Mouse (Mus musculus) myocyte (in vitro differentiated cells): ENCODE results near the gene Ifna13. TPM values are rescaled to one million over a fixed set of nuclear protein-coding genes. Genes with fewer than 3 reads are reported as not detected.

Experiments
- H3K27me3 ChIP-seq: one replicate; pipeline ENCODE4 v1.6.1; 2011; ENCODE audit not compliant: control insufficient read depth, insufficient read depth, insufficient read length
- H3K36me3 ChIP-seq: one replicate; pipeline ENCODE4 v1.6.1; 2011; ENCODE audit not compliant: control insufficient read depth, insufficient read depth
- H3K4me2 ChIP-seq: one replicate; pipeline ENCODE4 v1.6.1; 2011; ENCODE audit warnings: low read depth, control low read depth
- H3K4me3 ChIP-seq: one replicate; pipeline ENCODE4 v1.5.1; 2011; ENCODE audit warnings: mild to moderate bottlenecking, control low read depth, moderate library complexity
- H3K79me2 ChIP-seq: one replicate; pipeline ENCODE4 v1.6.1; 2011; ENCODE audit not compliant: control insufficient read depth, insufficient read depth
- H3ac ChIP-seq: one replicate; pipeline ENCODE4 v1.6.1; 2011; ENCODE audit not compliant: control insufficient read depth, insufficient read length
- CEBPB ChIP-seq: IDR thresholded peaks from 2 replicates; pipeline ENCODE4 v1.6.1; 2011; ENCODE audit warnings: mild to moderate bottlenecking, moderate library complexity; ENCODE audit not compliant: poor library complexity, insufficient read depth, severe bottlenecking
- E2F4 ChIP-seq: IDR thresholded peaks from one replicate; pipeline ENCODE4 v1.6.1; 2011; ENCODE audit warnings: mild to moderate bottlenecking, control low read depth, moderate library complexity; ENCODE audit not compliant: insufficient read depth
- MAX ChIP-seq: IDR thresholded peaks from one replicate; pipeline ENCODE4 v1.6.1; 2011; ENCODE audit warnings: low read depth, mild to moderate bottlenecking, control low read depth
- MYOD1 ChIP-seq, 3 experiments: IDR thresholded peaks; one replicate each; pipeline ENCODE4 v1.6.1; 2011; ENCODE audit warnings: control low read depth in 2 of 3, low read depth in 2 of 3, mild to moderate bottlenecking in 2 of 3, moderate library complexity in 1 of 3; ENCODE audit not compliant: insufficient read length in 2 of 3, control insufficient read depth in 1 of 3
- MYOG ChIP-seq, 3 experiments: IDR thresholded peaks; one replicate each; pipeline ENCODE4 v1.6.1; 2011; ENCODE audit warnings: control low read depth in 2 of 3, low read depth in 2 of 3, mild to moderate bottlenecking in 2 of 3; ENCODE audit not compliant: insufficient read length in 2 of 3, control insufficient read depth in 1 of 3, insufficient read depth in 1 of 3
- POLR2A ChIP-seq: IDR thresholded peaks from one replicate; pipeline ENCODE4 v1.6.1; 2011; ENCODE audit warnings: low read depth, mild to moderate bottlenecking, control low read depth, moderate library complexity; ENCODE audit not compliant: insufficient read length
- POLR2AphosphoS2 ChIP-seq: IDR thresholded peaks from one replicate; pipeline ENCODE4 v1.6.1; 2011; ENCODE audit warnings: low read depth, control low read depth; ENCODE audit not compliant: insufficient read length
- REST ChIP-seq: IDR thresholded peaks from one replicate; pipeline ENCODE4 v1.6.1; 2011; ENCODE audit warnings: mild to moderate bottlenecking, control low read depth, moderate library complexity; ENCODE audit not compliant: insufficient read depth, insufficient read length
- SRF ChIP-seq: IDR thresholded peaks from one replicate; pipeline ENCODE4 v1.6.1; 2011; ENCODE audit warnings: low read depth; ENCODE audit not compliant: control insufficient read depth, insufficient read length
- TCF12 ChIP-seq: IDR thresholded peaks from one replicate; pipeline ENCODE4 v1.6.1; 2011; ENCODE audit warnings: mild to moderate bottlenecking, control low read depth; ENCODE audit not compliant: poor library complexity, insufficient read depth, severe bottlenecking
- TCF3 ChIP-seq: IDR thresholded peaks from one replicate; pipeline ENCODE4 v1.6.1; 2011; ENCODE audit warnings: low read depth, control low read depth; ENCODE audit not compliant: insufficient read length
- USF1 ChIP-seq: IDR thresholded peaks from one replicate; pipeline ENCODE4 v1.6.1; 2011; ENCODE audit warnings: low read depth, mild to moderate bottlenecking, control low read depth, moderate library complexity
- polyA plus RNA-seq: library from polyadenylated mRNA; unstranded; fragments of >200 nt; fragmentation: generic; extraction: Trizol; gene quantifications from one replicate; pipeline ENCODE4 v1.2.1, GENCODE M21; 2012; ENCODE audit warnings: missing spikeins

Gene Ifna13
- polyA plus RNA-seq, 1 experiment: not detected

GRCm38 (mm10) chr4:88642526-88642925, 1.7 kb downstream of the Ifna13 start:
- no peaks in the 10 kb centered on the region for H3K79me2 ChIP-seq
- H3ac ChIP-seq: no peak overlapping the region
- no peaks in the 10 kb centered on the region for H3K27me3 ChIP-seq
- H3K36me3 ChIP-seq: no peaks in the 10 kb centered on the region
- H3K4me3 ChIP-seq: no peak overlapping the region
- TF ChIP-seq E2F4: no peak
- no peak for TF ChIP-seq CEBPB
- TF ChIP-seq MYOG (IDR thresholded peaks at IDR 0.05; ENCODE audit: control insufficient read depth in 1 of 3, insufficient read depth in 1 of 3, insufficient read length in 2 of 3, low read depth in 2 of 3): no peak
- no peak overlapping the region for H3K4me2 ChIP-seq

GRCm38 (mm10) chr4:88641077-88641831, 3.0 kb downstream of the Ifna13 start:
- H3K4me3 ChIP-seq: peak overlapping the region; percentile 32
- H3K36me3 ChIP-seq: no peaks in the 10 kb centered on the region
- no peaks in the 10 kb centered on the region for H3K27me3 ChIP-seq
- TF ChIP-seq POLR2AphosphoS2 (no peak), POLR2A (no peak), USF1 (no peak), MYOG (IDR thresholded peaks at IDR 0.05; ENCODE audit: control insufficient read depth in 1 of 3, insufficient read depth in 1 of 3, insufficient read length in 2 of 3, low read depth in 2 of 3) (no peak), MYOD1 (IDR thresholded peaks at IDR 0.05; ENCODE audit: control insufficient read depth in 1 of 3, insufficient read length in 2 of 3, low read depth in 2 of 3) (no peak), MAX (no peak), TCF12 (no peak), TCF3 (no peak), SRF (no peak), CEBPB (no peak), REST (no peak), E2F4 (no peak)
- no peaks in the 10 kb centered on the region for H3K79me2 ChIP-seq
- H3ac ChIP-seq: no peak overlapping the region
- H3K4me2 ChIP-seq: peak overlapping the region; percentile 82

GRCm38 (mm10) chr4:88640704-88641076, 3.6 kb downstream of the Ifna13 start:
- H3K4me3 ChIP-seq: peak overlapping the region; percentile 32
- TF ChIP-seq MYOD1 (IDR thresholded peaks at IDR 0.05; ENCODE audit: control insufficient read depth in 1 of 3, insufficient read length in 2 of 3, low read depth in 2 of 3) (no peak), CEBPB (no peak), POLR2AphosphoS2 (no peak), USF1 (no peak), MAX (no peak)
- H3K27me3 ChIP-seq: no peaks in the 10 kb centered on the region
- H3K79me2 ChIP-seq: no peaks in the 10 kb centered on the region
- H3K4me2 ChIP-seq: peak overlapping the region; percentile 82
- no peak overlapping the region for H3ac ChIP-seq
- H3K36me3 ChIP-seq: no peaks in the 10 kb centered on the region

- Histone ChIP-seq H3K27me3 (no peaks in the 10 kb centered on the region), H3K4me2 (no peak within 1 kb of the TSS), H3K79me2 (no peaks in the 10 kb centered on the region), H3K4me3 (no peak within 1 kb of the TSS), H3K36me3 (no peaks in the 10 kb centered on the region), H3ac (no peak within 1 kb of the TSS)
- no peak for TF ChIP-seq MYOG (IDR thresholded peaks at IDR 0.05; ENCODE audit: control insufficient read depth in 1 of 3, insufficient read depth in 1 of 3, insufficient read length in 2 of 3, low read depth in 2 of 3)
- TF ChIP-seq E2F4: no peak
- TF ChIP-seq CEBPB: no peak
- TF ChIP-seq MAX: no peak
- TF ChIP-seq REST: no peak
- no peak for TF ChIP-seq MYOD1 (IDR thresholded peaks at IDR 0.05; ENCODE audit: control insufficient read depth in 1 of 3, insufficient read length in 2 of 3, low read depth in 2 of 3)
- TF ChIP-seq SRF: no peak
Observed at GRCm38 (mm10) chr4:88634311-88634710, 9.9 kb downstream of the Ifna13 start, which contains the start of gene C87499. Gene C87499 (minus strand): TSS chr4:88634411.

DNA sequence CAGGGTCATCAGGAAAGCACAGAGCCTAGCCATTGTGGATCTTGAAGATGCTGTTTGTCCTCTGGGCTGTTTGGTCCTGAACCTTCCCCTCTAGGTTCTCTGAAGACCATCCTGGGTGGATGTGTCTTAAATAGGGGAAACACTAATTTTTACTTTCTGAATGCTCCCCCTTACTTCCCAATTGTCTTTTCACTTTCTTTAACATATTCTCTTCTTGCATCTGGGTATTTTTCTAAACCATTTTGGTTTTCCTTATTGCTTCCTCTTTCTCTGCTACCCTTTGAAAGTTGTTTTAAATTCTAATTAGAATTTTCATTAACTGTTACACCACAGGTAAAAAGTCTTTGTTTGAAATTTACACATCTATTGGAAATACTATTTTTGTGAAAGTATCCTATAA, 41.0 kb downstream of the Ifna13 start, which contains the start of gene Ifna12:
Gene Ifna12, minus strand, starts transcription at position 101 of the 400 bp plus-strand sequence.
- no peaks in the 10 kb centered on the region for H3K79me2 ChIP-seq
- H3ac ChIP-seq: no peak within 1 kb of the TSS
- TF ChIP-seq MAX (no peak), CEBPB (no peak), TCF3 (no peak), SRF (no peak), USF1 (no peak), TCF12 (no peak), MYOG (IDR thresholded peaks at IDR 0.05; ENCODE audit: control insufficient read depth in 1 of 3, insufficient read depth in 1 of 3, insufficient read length in 2 of 3, low read depth in 2 of 3) (no peak), POLR2AphosphoS2 (no peak), E2F4 (no peak), REST (no peak), MYOD1 (IDR thresholded peaks at IDR 0.05; ENCODE audit: control insufficient read depth in 1 of 3, insufficient read length in 2 of 3, low read depth in 2 of 3) (no peak), POLR2A (no peak)
- no peak within 1 kb of the TSS for H3K4me3 ChIP-seq
- H3K27me3 ChIP-seq: no peaks in the 10 kb centered on the region
- no peaks in the 10 kb centered on the region for H3K36me3 ChIP-seq
- no peak within 1 kb of the TSS for H3K4me2 ChIP-seq

Other genes starting within 250 kb of the Ifna13 start
- 2.4 TPM for gene Hacd4, start 205.5 kb downstream of the Ifna13 start, polyA plus RNA-seq
- not detected for gene Ifnb1, start 121.7 kb downstream of the Ifna13 start, polyA plus RNA-seq
- gene Ifna15, start 86.2 kb downstream of the Ifna13 start, polyA plus RNA-seq: not detected
- gene Ifna14, start 72.7 kb downstream of the Ifna13 start, polyA plus RNA-seq: not detected
- gene Ifna9, start 52.1 kb downstream of the Ifna13 start, polyA plus RNA-seq: not detected
- not detected for gene Ifna12, start 41.1 kb downstream of the Ifna13 start, polyA plus RNA-seq
- not detected for gene C87499, start 10.0 kb downstream of the Ifna13 start, polyA plus RNA-seq
- not detected for gene Ifna16, start 32.5 kb upstream of the Ifna13 start, polyA plus RNA-seq
- gene Ifna2, start 39.5 kb upstream of the Ifna13 start, polyA plus RNA-seq: not detected
- gene Ifnab, start 46.9 kb upstream of the Ifna13 start, polyA plus RNA-seq: not detected
- gene Gm26566, start 77.3 kb upstream of the Ifna13 start, polyA plus RNA-seq: 2.0 TPM
- 12.0 TPM for gene Klhl9, start 78.0 kb upstream of the Ifna13 start, polyA plus RNA-seq
- not detected for gene Gm13271, start 110.4 kb upstream of the Ifna13 start, polyA plus RNA-seq
- gene Gm13283, start 115.7 kb upstream of the Ifna13 start, polyA plus RNA-seq: not detected
- 1.0 TPM for gene Gm13290, start 129.4 kb upstream of the Ifna13 start, polyA plus RNA-seq
- not detected for gene Gm13289, start 132.5 kb upstream of the Ifna13 start, polyA plus RNA-seq
- gene Gm13272, start 135.4 kb upstream of the Ifna13 start, polyA plus RNA-seq: 0.19 TPM
- not detected for gene Ifnz, start 137.7 kb upstream of the Ifna13 start, polyA plus RNA-seq
- gene Gm13276, start 141.2 kb upstream of the Ifna13 start, polyA plus RNA-seq: 0.73 TPM
- not detected for gene Gm13277, start 144.2 kb upstream of the Ifna13 start, polyA plus RNA-seq
- gene Gm13278, start 147.1 kb upstream of the Ifna13 start, polyA plus RNA-seq: not detected
- gene Gm13275, start 150.0 kb upstream of the Ifna13 start, polyA plus RNA-seq: 0.35 TPM
- gene Gm13279, start 152.9 kb upstream of the Ifna13 start, polyA plus RNA-seq: not detected
- not detected for gene Gm13285, start 155.2 kb upstream of the Ifna13 start, polyA plus RNA-seq
- gene Gm13287, start 158.8 kb upstream of the Ifna13 start, polyA plus RNA-seq: 0.35 TPM
- 0.14 TPM for gene Gm13288, start 161.1 kb upstream of the Ifna13 start, polyA plus RNA-seq
- gene Ifna7, start 171.8 kb upstream of the Ifna13 start, polyA plus RNA-seq: not detected
- gene Ifna11, start 175.5 kb upstream of the Ifna13 start, polyA plus RNA-seq: not detected
- not detected for gene Ifna6, start 183.0 kb upstream of the Ifna13 start, polyA plus RNA-seq
- gene Ifna5, start 191.1 kb upstream of the Ifna13 start, polyA plus RNA-seq: not detected
- not detected for gene Ifna4, start 197.4 kb upstream of the Ifna13 start, polyA plus RNA-seq
- gene Ifna1, start 205.6 kb upstream of the Ifna13 start, polyA plus RNA-seq: not detected
- not detected for gene Ifne, start 235.7 kb upstream of the Ifna13 start, polyA plus RNA-seq